In the genomic region with DNA sequence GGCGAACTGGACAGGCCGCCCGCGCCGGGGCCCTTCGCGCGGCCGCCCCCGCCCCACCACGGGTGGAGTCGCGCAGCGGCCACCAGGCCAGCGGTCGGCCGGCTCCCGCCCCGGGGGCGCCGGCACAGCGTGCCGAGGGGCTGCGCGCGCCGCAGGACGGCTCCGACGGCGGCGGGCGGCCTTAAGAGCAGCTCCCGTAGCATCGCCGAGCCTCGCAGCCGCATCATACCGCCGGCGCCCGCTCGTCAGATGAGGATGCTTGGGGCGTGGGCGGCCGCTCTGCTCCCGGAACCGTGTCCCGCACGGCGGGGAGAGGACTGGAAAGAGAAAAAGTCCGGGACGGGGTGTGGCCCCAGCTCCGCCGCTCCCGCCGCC, we compare ENCODE assay signal across 7 mouse cellular contexts. TPM values are rescaled to one million over a fixed set of nuclear protein-coding genes. Genes with fewer than 3 reads are reported as not detected.
DNase-seq lines count a peak whose midpoint lies in the region; ATAC-seq and TF ChIP-seq lines count a peak whose summit lies in the region.

No protein-coding gene starts in this region.

- TF ChIP-seq CTCF in lung, embryonic 14.5 days (IDR thresholded peaks at IDR 0.05; ENCODE audit: low read depth) = no peak

- peak overlapping the region; percentile 91 for H3K4me3 ChIP-seq in lung, embryonic 14.5 days (ENCODE audit: low read depth, low read length)
- peak overlapping the region; percentile 90 for H3K4me3 ChIP-seq in embryonic facial prominence, embryonic 15.5 days (replicated peaks)
- H3K4me3 ChIP-seq in intestine, embryonic 16.5 days (ENCODE audit: low read length) = peak overlapping the region; percentile 96
- peak overlapping the region; percentile 95 for H3K4me3 ChIP-seq in neural tube, embryonic 15.5 days (replicated peaks)

- peak; percentile 78 for ATAC-seq in lung, embryonic 14.5 days (ENCODE audit: insufficient read depth)
- peak; percentile 63 for ATAC-seq in embryonic facial prominence, embryonic 15.5 days (ENCODE audit: insufficient number of reproducible peaks, low FRiP score, low TSS enrichment, low read depth)
- ATAC-seq in intestine, embryonic 16.5 days = no peak
- peak; percentile 80 for ATAC-seq in neural tube, embryonic 15.5 days (ENCODE audit: low FRiP score)

- no peaks in the 10 kb centered on the region for H3K36me3 ChIP-seq in lung, embryonic 14.5 days (ENCODE audit: insufficient read depth)
- H3K36me3 ChIP-seq in embryonic facial prominence, embryonic 15.5 days = no peaks in the 10 kb centered on the region
- H3K36me3 ChIP-seq in intestine, embryonic 16.5 days (ENCODE audit: control insufficient read depth, insufficient read depth, low read length) = no peaks in the 10 kb centered on the region
- no peaks in the 10 kb centered on the region for H3K36me3 ChIP-seq in neural tube, embryonic 15.5 days

- DNase-seq in lung, embryonic 14.5 days = no peak
- no peak for DNase-seq in lung, postnatal 10 days
- DNase-seq in gastrocnemius, postnatal 4 days (ENCODE audit: low spot score in 2 of 2) = no peak
- DNase-seq in gastrocnemius, postnatal 14 days = no peak

- no peaks in the 10 kb centered on the region for H3K27me3 ChIP-seq in lung, embryonic 14.5 days (ENCODE audit: insufficient read depth, low read length)
- no peaks in the 10 kb centered on the region for H3K27me3 ChIP-seq in embryonic facial prominence, embryonic 15.5 days
- H3K27me3 ChIP-seq in intestine, embryonic 16.5 days (replicated peaks; ENCODE audit: control insufficient read depth, insufficient read depth, low read length) = no peaks in the 10 kb centered on the region
- no peaks in the 10 kb centered on the region for H3K27me3 ChIP-seq in neural tube, embryonic 15.5 days (replicated peaks)

- H3K4me2 ChIP-seq in lung, embryonic 14.5 days = peak overlapping the region; percentile 86
- H3K4me2 ChIP-seq in embryonic facial prominence, embryonic 15.5 days (replicated peaks) = peak overlapping the region; percentile 76
- H3K4me2 ChIP-seq in intestine, embryonic 16.5 days (ENCODE audit: low read depth, low read length) = peak overlapping the region; percentile 57
- H3K4me2 ChIP-seq in neural tube, embryonic 15.5 days = peak overlapping the region; percentile 70

- intact Hi-C loops in gastrocnemius, postnatal 14 days (cut with DNase I; ENCODE audit: low total_unique reads) = no loop called here

- H3K9ac ChIP-seq in lung, embryonic 14.5 days = peak overlapping the region; percentile 94
- H3K9ac ChIP-seq in embryonic facial prominence, embryonic 15.5 days = peak overlapping the region; percentile 89
- peak overlapping the region; percentile 98 for H3K9ac ChIP-seq in intestine, embryonic 16.5 days (ENCODE audit: low read depth, low read length)
- H3K9ac ChIP-seq in neural tube, embryonic 15.5 days (replicated peaks) = peak overlapping the region; percentile 97

- H3K27ac ChIP-seq in lung, embryonic 14.5 days (ENCODE audit: low read depth) = peak overlapping the region; percentile 97
- peak overlapping the region; percentile 96 for H3K27ac ChIP-seq in embryonic facial prominence, embryonic 15.5 days (replicated peaks)
- H3K27ac ChIP-seq in intestine, embryonic 16.5 days (ENCODE audit: low read length) = peak overlapping the region; percentile 96
- H3K27ac ChIP-seq in neural tube, embryonic 15.5 days (replicated peaks) = peak overlapping the region; percentile 95

- H3K9me3 ChIP-seq in lung, embryonic 14.5 days (ENCODE audit: low read depth, low read length) = no peaks in the 10 kb centered on the region
- H3K9me3 ChIP-seq in embryonic facial prominence, embryonic 15.5 days (replicated peaks) = no peaks in the 10 kb centered on the region
- no peaks in the 10 kb centered on the region for H3K9me3 ChIP-seq in intestine, embryonic 16.5 days (ENCODE audit: control insufficient read depth, low read length)
- no peaks in the 10 kb centered on the region for H3K9me3 ChIP-seq in neural tube, embryonic 15.5 days (replicated peaks)

- WGBS in lung, embryonic 14.5 days = under 1% methylated on average over 52 of the region's 57 CpGs
- WGBS in embryonic facial prominence, embryonic 15.5 days = under 1% methylated on average over 57 of the region's 57 CpGs
- under 1% methylated on average over 57 of the region's 57 CpGs for WGBS in intestine, embryonic 16.5 days
- under 1% methylated on average over 54 of the region's 57 CpGs for WGBS in neural tube, embryonic 15.5 days

- H3K4me1 ChIP-seq in lung, embryonic 14.5 days (ENCODE audit: insufficient read depth) = peaks cover 8% of the 10 kb centered on the region; the same call in 1 of the 2 replicates
- 0 out of 2 replicates have a peak, but pooled peaks cover 2% of the 10 kb centered on the region for H3K4me1 ChIP-seq in embryonic facial prominence, embryonic 15.5 days
- peaks cover 6% of the 10 kb centered on the region for H3K4me1 ChIP-seq in intestine, embryonic 16.5 days (ENCODE audit: control insufficient read depth, insufficient read depth, low read length)
- peaks cover 19% of the 10 kb centered on the region for H3K4me1 ChIP-seq in neural tube, embryonic 15.5 days

RNA-seq across cellular contexts. Expression of gene Gls, which starts 0.3 kb away (rescaled TPM):
- 34.3 and 34.4 TPM in 2 replicates for polyA plus RNA-seq in lung, embryonic 14.5 days (2014; fragmentation: Nextera tagmentation; extraction: Ambion mirVana)
- polyA plus RNA-seq in embryonic facial prominence, embryonic 15.5 days (2015; fragmentation: Nextera tagmentation; extraction: Ambion mirVana) = 20.8 and 21.4 TPM in 2 replicates
- 21.0 and 22.9 TPM in 2 replicates for polyA plus RNA-seq in intestine, embryonic 16.5 days (2015; fragmentation: Nextera tagmentation; extraction: Ambion mirVana)
- polyA plus RNA-seq in neural tube, embryonic 15.5 days (2015; fragmentation: Nextera tagmentation; extraction: Ambion mirVana) = 30.7 and 33.1 TPM in 2 replicates
- total RNA-seq in gastrocnemius, postnatal 4 days (2021) = 10 to 100 TPM; 60.2 to 71.3 TPM
- total RNA-seq in gastrocnemius, postnatal 14 days (2021) = 10 to 100 TPM; 46.5 to 50.9 TPM
